Mouse (Mus musculus) liver, adult 2 months (tissue): Measurements from ENCODE around the gene Ppp1cc.

ENCODE experiments used
- CTCF ChIP-seq: fragments of 200-500 bp; IDR thresholded peaks from 2 replicates; pipeline ENCODE4 v1.5.1; 2011; ENCODE audit warnings: low read depth, low read length, control low read depth
- POLR2A ChIP-seq: fragments of 200-500 bp; IDR thresholded peaks from 2 replicates; pipeline ENCODE4 v1.6.1; 2011; ENCODE audit warnings: low read length, control low read depth; ENCODE audit not compliant: insufficient read depth; ENCODE audit errors: extremely low read depth

DNA sequence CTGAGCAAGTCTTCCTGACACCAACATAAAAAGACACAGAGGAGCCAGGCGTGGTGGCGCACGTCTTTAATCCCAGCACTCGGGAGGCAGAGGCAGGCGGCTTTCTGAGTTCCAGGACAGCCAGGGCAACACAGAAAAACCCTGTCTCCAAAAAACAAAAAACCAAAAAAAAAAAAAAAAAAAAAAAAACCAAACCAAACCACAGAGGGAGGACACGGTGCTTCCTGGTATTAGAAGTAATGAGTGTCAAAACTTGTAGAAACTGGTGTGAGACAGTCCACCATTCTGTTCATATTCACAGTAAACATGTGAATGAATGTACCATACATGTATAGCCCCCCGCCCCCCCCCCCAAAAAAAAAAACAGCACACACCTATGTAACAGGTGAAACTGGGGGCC, 17.9 kb downstream of the Ppp1cc start:
- TF ChIP-seq POLR2A = no peak
- no peak for TF ChIP-seq CTCF
